Mouse (Mus musculus) embryonic facial prominence, embryonic 14.5 days (tissue): ENCODE results near the gene Lmo7. TPM values are rescaled to one million over a fixed set of nuclear protein-coding genes. Genes with fewer than 3 reads are reported as not detected.
A peak's percentile ranks its signal among the peaks of the same experiment; 100 is the strongest.

Experiments used
- ATAC-seq: fragments of 200-750 bp; cut with Nextera tagmentation; 2 replicates; pipeline ENCODE4 v1.8.0; 2017; ENCODE audit warnings: low read depth, moderate number of reproducible peaks, moderate TSS enrichment
- DNase-seq: peaks from one replicate; pipeline ENCODE4 v3.0.0-alpha.2; 2015; ENCODE audit warnings: low spot score
- H3K27ac ChIP-seq: fragments of 300-500 bp; sonication (generic); replicated peaks from 2 replicates; pipeline ENCODE4 v1.5.1; 2014; ENCODE audit warnings: low read depth, mild to moderate bottlenecking, low read length, moderate library complexity
- H3K27me3 ChIP-seq: fragments of 300-500 bp; sonication (generic); replicated peaks from 2 replicates; pipeline ENCODE4 v1.6.1; 2014; ENCODE audit warnings: low read length; ENCODE audit not compliant: control insufficient read depth, insufficient read depth
- H3K36me3 ChIP-seq: fragments of 300-500 bp; sonication (generic); 2 replicates; pipeline ENCODE4 v1.6.1; 2014; ENCODE audit warnings: low read length, mixed read lengths; ENCODE audit not compliant: control insufficient read depth, insufficient read depth
- H3K4me1 ChIP-seq: fragments of 300-500 bp; sonication (generic); 2 replicates; pipeline ENCODE4 v1.6.1; 2014; ENCODE audit warnings: antibody characterized with exemption, low read length; ENCODE audit not compliant: control insufficient read depth, insufficient read depth
- H3K4me2 ChIP-seq: fragments of 300-500 bp; sonication (generic); 2 replicates; pipeline ENCODE4 v1.6.1; 2014; ENCODE audit warnings: low read depth, mild to moderate bottlenecking, low read length, moderate library complexity, mixed read lengths
- H3K4me3 ChIP-seq: fragments of 300-500 bp; sonication (generic); 2 replicates; pipeline ENCODE4 v1.5.1; 2014; ENCODE audit warnings: low read depth, mild to moderate bottlenecking, low read length
- H3K9ac ChIP-seq: fragments of 300-500 bp; sonication (generic); 2 replicates; pipeline ENCODE4 v1.6.1; 2014; ENCODE audit warnings: low read depth, mild to moderate bottlenecking, low read length, moderate library complexity, mixed read lengths
- H3K9me3 ChIP-seq: fragments of 300-500 bp; sonication (generic); 2 replicates; pipeline ENCODE4 v1.6.1; 2016; ENCODE audit warnings: low read length; ENCODE audit not compliant: control insufficient read depth
- WGBS: fragments of 180-500 bp; shearing (Covaris S2); extraction: QIAGEN DNeasy Blood & Tissue Kit; methylation state at CpG from one replicate; pipeline ENCODE4 v1.1.7; 2014; 5-methylcytosine and 5-hydroxymethylcytosine counted together
- polyA plus RNA-seq: library from polyadenylated mRNA; unstranded; fragments of >200 nt; fragmentation: Nextera tagmentation; extraction: Ambion mirVana; gene quantifications from 2 replicates; pipeline ENCODE4 v1.2.1, GENCODE M21; 2014

Gene Lmo7
- polyA plus RNA-seq, 1 experiment from 2014 or later = 35.8 TPM

GRCm38 (mm10) chr14:101804562-101805327, 75.0 kb downstream of the Lmo7 start:
- ATAC-seq = peak; percentile 69
- H3K27ac ChIP-seq = peak overlapping the region; percentile 74

GRCm38 (mm10) chr14:101805328-101805697, 75.6 kb downstream of the Lmo7 start:
- DNase-seq (no peak), ATAC-seq (no peak)
- WGBS = 64% methylated on average over 7 of the region's 7 CpGs
- Histone ChIP-seq H3K27me3 (no peaks in the 10 kb centered on the region), H3K9ac (no peak overlapping the region), H3K9me3 (no peaks in the 10 kb centered on the region), H3K27ac (peak overlapping the region; percentile 74), H3K4me1 (peaks cover 20% of the 10 kb centered on the region; the same call in 1 of the 2 replicates), H3K4me3 (no peak overlapping the region), H3K4me2 (no peak overlapping the region), H3K36me3 (no peaks in the 10 kb centered on the region)

More at GRCm38 (mm10) chr14:101804562-101805327, 75.0 kb downstream of the Lmo7 start:
- H3K9me3 ChIP-seq = no peaks in the 10 kb centered on the region
- H3K4me2 ChIP-seq = no peak overlapping the region
- no peak overlapping the region for H3K4me3 ChIP-seq
- no peaks in the 10 kb centered on the region for H3K27me3 ChIP-seq
- no peaks in the 10 kb centered on the region for H3K36me3 ChIP-seq
- 26% methylated on average over 4 of the region's 4 CpGs for WGBS
- H3K9ac ChIP-seq = no peak overlapping the region
- H3K4me1 ChIP-seq = peaks cover 20% of the 10 kb centered on the region; the same call in 1 of the 2 replicates
- DNase-seq = peak; percentile 69

- no peak overlapping the region for H3K4me2 ChIP-seq
- ATAC-seq (peak; percentile 31; the same call in 1 of the 2 replicates), DNase-seq (no peak)
- no peak overlapping the region for H3K9ac ChIP-seq
- H3K9me3 ChIP-seq = no peaks in the 10 kb centered on the region
- WGBS = 56% methylated on average over 5 of the region's 5 CpGs
- peaks cover 20% of the 10 kb centered on the region; the same call in 1 of the 2 replicates for H3K4me1 ChIP-seq
- H3K27ac ChIP-seq = peak overlapping the region; percentile 74
- H3K4me3 ChIP-seq = no peak overlapping the region
- no peaks in the 10 kb centered on the region for H3K36me3 ChIP-seq
- no peaks in the 10 kb centered on the region for H3K27me3 ChIP-seq
Observed at GRCm38 (mm10) chr14:101806058-101806457, 76.3 kb downstream of the Lmo7 start.

- Histone ChIP-seq H3K27ac (no peak overlapping the region), H3K36me3 (no peaks in the 10 kb centered on the region), H3K4me3 (no peak overlapping the region), H3K9ac (no peak overlapping the region), H3K9me3 (no peaks in the 10 kb centered on the region), H3K27me3 (no peaks in the 10 kb centered on the region), H3K4me2 (no peak overlapping the region), H3K4me1 (peaks cover 20% of the 10 kb centered on the region; the same call in 1 of the 2 replicates)
- ATAC-seq (no peak), DNase-seq (no peak)
- 76% methylated on average over 4 of the region's 4 CpGs for WGBS
Observed at GRCm38 (mm10) chr14:101806607-101807006, 76.8 kb downstream of the Lmo7 start.

GRCm38 (mm10) chr14:101816450-101816849, 86.7 kb downstream of the Lmo7 start:
- Histone ChIP-seq H3K4me2 (no peak overlapping the region), H3K9ac (no peak overlapping the region), H3K36me3 (no peaks in the 10 kb centered on the region), H3K4me1 (no peaks in the 10 kb centered on the region), H3K27me3 (no peaks in the 10 kb centered on the region), H3K4me3 (no peak overlapping the region), H3K27ac (no peak overlapping the region), H3K9me3 (no peaks in the 10 kb centered on the region)
- 73% methylated on average over 5 of the region's 5 CpGs for WGBS
- DNase-seq = peak; percentile 26
- peak; percentile 68; the same call in 1 of the 2 replicates for ATAC-seq

GRCm38 (mm10) chr14:101822390-101822789, 92.6 kb downstream of the Lmo7 start:
- Histone ChIP-seq H3K9ac (no peak overlapping the region), H3K4me2 (no peak overlapping the region), H3K27me3 (no peaks in the 10 kb centered on the region), H3K36me3 (no peaks in the 10 kb centered on the region), H3K4me3 (no peak overlapping the region), H3K9me3 (no peaks in the 10 kb centered on the region), H3K4me1 (no peaks in the 10 kb centered on the region), H3K27ac (no peak overlapping the region)
- no peak; the same call in 1 of the 2 replicates for ATAC-seq
- 81% methylated on average over 6 of the region's 6 CpGs for WGBS
- DNase-seq = peak; percentile 66

GRCm38 (mm10) chr14:101822871-101823270, 93.1 kb downstream of the Lmo7 start:
- no peak overlapping the region for H3K4me2 ChIP-seq
- H3K4me3 ChIP-seq = no peak overlapping the region
- H3K36me3 ChIP-seq = no peaks in the 10 kb centered on the region
- no peak overlapping the region for H3K9ac ChIP-seq
- H3K27me3 ChIP-seq = no peaks in the 10 kb centered on the region
- H3K4me1 ChIP-seq = no peaks in the 10 kb centered on the region
- DNase-seq (no peak), ATAC-seq (no peak)
- WGBS = 63% methylated on average over 4 of the region's 4 CpGs
- H3K9me3 ChIP-seq = no peaks in the 10 kb centered on the region
- no peak overlapping the region for H3K27ac ChIP-seq

GRCm38 (mm10) chr14:101829676-101830075, 99.9 kb downstream of the Lmo7 start:
- no peak for ATAC-seq
- Histone ChIP-seq H3K9ac (no peak overlapping the region), H3K4me1 (no peaks in the 10 kb centered on the region), H3K27me3 (no peaks in the 10 kb centered on the region), H3K27ac (no peak overlapping the region), H3K9me3 (no peaks in the 10 kb centered on the region), H3K4me2 (no peak overlapping the region), H3K36me3 (no peaks in the 10 kb centered on the region), H3K4me3 (no peak overlapping the region)
- 59% methylated on average over 5 of the region's 5 CpGs for WGBS
- DNase-seq = no peak

GRCm38 (mm10) chr14:101830116-101830515, 100.4 kb downstream of the Lmo7 start:
- H3K27ac ChIP-seq = no peak overlapping the region
- no peak for ATAC-seq
- no peak for DNase-seq
- H3K4me1 ChIP-seq = no peaks in the 10 kb centered on the region
- H3K4me3 ChIP-seq = no peak overlapping the region
- 50% methylated on average over 6 of the region's 6 CpGs for WGBS
- H3K9ac ChIP-seq = no peak overlapping the region
- no peaks in the 10 kb centered on the region for H3K36me3 ChIP-seq
- no peaks in the 10 kb centered on the region for H3K27me3 ChIP-seq
- no peaks in the 10 kb centered on the region for H3K9me3 ChIP-seq
- no peak overlapping the region for H3K4me2 ChIP-seq
